Mouse (Mus musculus): Measurements from ENCODE around the gene Zfp872. TPM values are rescaled to one million over a fixed set of nuclear protein-coding genes. Genes with fewer than 3 reads are reported as not detected.
"Not testable (repeated sequence)": the region's sequence is repeated elsewhere in the genome, so short reads cannot be mapped to it uniquely, and the experiment has no call there.

Zfp872 gene
- total RNA-seq, 2 experiments from 2014 or later = 0.12 TPM

DNA sequence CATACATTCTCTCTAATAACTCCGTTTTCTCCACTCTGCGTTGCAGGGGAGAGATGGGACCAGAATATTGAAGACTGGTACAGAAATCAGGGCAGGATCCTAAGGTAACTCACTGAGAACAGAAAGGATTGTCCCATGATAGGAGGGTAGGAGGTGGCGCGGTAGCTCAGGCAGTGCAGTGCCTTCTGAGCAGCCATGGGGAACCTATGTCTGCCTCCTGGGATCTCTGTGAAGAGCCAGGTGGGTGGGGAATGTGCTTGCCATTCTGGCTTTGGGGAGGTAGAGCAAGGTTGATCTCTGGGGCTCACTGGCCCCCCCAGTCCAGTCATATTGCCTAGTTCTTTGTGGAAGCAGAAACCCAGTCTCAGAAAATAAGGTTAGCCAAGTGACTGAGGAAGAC is 20.1 kb upstream of the Zfp872 start:
- no peak for DNase-seq (ENCODE audit: low spot score in 2 of 2)

DNA sequence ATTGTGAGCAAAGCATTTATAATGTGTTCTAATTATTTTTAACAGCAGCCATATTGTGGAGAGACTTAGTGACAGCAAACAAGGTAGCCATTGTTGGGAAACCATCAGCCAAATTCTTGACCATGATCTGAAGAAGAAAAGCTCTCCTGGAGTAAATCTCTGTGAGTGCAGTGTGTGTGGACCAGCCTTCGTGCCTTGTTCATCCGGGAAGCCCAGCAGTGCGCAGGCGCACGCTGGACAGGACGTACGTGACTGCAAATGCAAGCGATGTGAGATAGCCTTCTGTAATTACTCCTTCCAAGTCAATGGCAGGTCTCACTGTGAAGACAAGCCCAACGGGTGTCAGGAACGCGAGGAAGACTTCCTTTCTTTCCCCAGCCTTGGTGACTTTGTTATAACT is 18.6 kb upstream of the Zfp872 start:
- no peak for DNase-seq (ENCODE audit: low spot score in 2 of 2)

- DNase-seq (ENCODE audit: low spot score in 2 of 2) = no peak
These were observed 15.6 kb upstream of the Zfp872 start for GRCm38 (mm10) chr9:22172318-22172717.

DNA sequence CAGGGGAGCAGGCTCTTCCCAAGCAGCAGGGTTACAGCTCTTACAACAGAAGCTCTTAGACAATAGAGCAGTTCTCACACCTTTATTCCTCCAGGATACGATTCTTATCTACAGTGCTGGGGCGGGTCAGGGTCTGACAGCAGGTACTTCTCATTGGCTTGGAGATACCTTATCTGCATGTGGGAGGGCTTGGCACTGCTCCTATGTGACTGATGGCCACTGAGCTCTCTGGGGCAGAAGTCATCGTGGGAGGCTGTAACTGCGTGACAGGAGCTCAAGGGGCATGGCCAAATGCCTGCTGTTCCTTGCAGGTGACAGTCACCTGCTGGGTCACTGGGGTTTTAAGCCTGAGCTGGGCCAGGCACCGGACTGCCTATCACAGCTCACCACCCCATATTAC is 8.5 kb downstream of the Zfp872 start:
- DNase-seq (ENCODE audit: low spot score in 2 of 2) = no peak

DNA sequence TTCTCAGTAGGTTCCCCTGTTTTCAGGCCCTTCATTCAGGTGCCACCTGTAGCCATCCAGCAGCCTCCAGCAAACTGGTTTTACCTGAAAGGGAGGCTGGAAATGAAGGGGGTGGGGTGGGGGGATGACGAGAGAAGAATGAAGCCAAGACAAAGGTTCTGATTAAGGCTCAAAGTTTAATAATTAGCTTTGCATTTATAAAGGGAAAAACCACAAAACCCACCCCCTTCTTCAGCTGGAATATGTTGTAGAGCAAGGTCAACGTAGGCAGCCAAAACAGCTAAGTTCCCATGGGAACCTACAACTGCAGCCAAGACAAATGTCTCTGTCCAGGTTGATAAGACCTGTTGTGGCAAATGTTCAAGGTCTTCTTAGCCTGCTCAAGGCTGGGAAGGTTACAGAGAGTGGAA is 25.9 kb downstream of the Zfp872 start:
- no peak for DNase-seq (ENCODE audit: low spot score in 2 of 2)

DNA sequence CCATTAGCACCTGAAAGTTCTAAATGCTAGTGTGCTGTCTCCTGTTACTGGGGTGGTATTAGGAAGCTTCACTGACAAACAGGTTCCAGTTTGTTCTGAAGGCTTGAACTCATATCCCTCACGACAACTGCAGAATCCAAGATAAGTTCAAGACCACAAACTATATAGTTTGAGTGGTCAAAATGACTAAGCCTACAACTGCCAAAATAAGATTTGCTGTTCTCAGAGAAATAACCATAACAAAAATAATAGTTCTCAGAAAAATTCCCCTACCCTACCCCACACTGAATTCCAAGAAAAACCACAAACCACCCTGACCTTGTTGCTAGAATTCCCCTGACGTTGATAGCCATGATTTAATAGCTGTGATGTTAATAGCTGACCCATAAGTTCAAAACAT is 26.7 kb downstream of the Zfp872 start:
- no peak for DNase-seq (ENCODE audit: low spot score in 2 of 2)

DNA sequence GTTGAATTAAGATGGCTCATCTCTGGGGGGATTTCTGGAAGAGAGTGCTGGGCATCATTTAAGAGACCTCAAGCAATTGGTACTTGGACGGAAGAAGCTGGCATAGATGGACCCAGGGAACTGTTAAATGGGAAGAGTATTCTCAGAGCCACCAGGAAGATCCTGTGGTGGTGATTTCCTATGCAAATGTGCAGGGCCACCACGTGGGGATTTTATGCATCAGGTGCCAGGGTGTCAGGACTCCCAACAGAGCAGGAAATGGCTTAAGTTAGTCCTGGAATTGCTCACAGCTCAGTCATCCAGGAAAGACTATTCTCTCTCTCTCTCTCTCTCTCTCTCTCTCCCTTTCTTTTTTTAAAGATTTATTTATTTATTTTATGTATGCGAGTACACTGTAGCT is 28.8 kb downstream of the Zfp872 start:
- no peak for DNase-seq (ENCODE audit: low spot score in 2 of 2)

GRCm38 (mm10) chr9:22217858-22218493 is 30.1 kb downstream of the Zfp872 start:
- DNase-seq (ENCODE audit: low spot score in 2 of 2) = no peak

DNA sequence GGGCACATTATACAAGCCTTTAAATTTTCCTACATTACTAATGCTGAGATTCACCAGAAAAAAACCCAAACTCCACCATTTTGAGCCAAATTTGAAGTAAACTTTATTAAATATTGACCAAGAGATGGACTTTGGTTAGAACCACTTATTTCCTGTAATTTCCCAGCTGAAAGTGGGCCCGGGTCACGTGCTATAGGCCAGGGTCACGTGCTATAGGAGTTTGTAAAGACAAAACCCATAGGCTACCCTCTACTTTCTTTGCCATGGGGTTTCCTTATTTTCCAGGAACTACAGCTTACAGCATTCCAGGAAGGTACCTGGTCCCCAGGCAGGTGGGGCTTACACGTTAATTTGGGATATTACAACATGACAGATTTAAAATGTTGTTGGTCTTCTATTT is 36.2 kb downstream of the Zfp872 start:
- DNase-seq (ENCODE audit: low spot score in 2 of 2) = no peak

GRCm38 (mm10) chr9:22224536-22225503 is 36.9 kb downstream of the Zfp872 start:
- DNase-seq (ENCODE audit: low spot score in 2 of 2) = peak in 1 of 2 experiments; percentile 28

GRCm38 (mm10) chr9:22225581-22226388 is 37.9 kb downstream of the Zfp872 start, which contains the start of gene Zfp809:
Gene Zfp809, plus strand, starts transcription at chr9:22225714.
- peak; percentile 100 for DNase-seq (ENCODE audit: low spot score in 2 of 2)

DNA sequence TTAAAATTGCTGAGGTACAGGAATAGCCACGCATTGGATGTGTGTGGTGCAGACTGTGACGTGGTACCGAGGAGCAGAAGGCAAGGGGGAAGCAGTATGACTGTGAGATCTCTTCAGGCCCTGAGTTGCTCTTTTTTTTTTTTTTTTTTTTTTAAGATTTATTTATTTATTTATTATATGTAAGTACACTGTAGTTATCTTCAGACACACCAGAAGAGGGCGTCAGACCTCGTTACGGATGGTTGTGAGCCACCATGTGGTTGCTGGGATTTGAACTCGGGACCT is 38.4 kb downstream of the Zfp872 start:
- not testable (repeated sequence) for DNase-seq (ENCODE audit: low spot score in 2 of 2)

DNA sequence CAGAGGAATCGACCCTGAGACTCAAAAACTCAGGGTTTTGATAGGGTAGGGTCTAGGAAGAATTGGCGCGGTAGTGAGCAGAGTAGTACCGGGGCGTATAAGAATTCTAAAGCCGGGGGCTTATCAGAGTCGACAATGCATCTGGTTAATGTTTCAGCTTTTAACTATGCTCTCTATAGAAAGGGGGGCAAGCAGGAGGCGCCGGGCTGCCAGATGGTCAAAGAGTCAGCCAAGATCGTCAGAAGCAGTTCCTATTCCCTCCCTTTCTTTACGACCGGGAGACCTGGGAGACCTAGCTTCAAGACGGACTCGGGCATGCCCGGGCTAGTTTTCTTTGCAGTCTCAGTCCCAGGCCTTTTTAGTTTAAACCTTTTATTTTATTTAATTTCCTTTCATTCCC is 39.0 kb downstream of the Zfp872 start:
- no peak for DNase-seq (ENCODE audit: low spot score in 2 of 2)

DNA sequence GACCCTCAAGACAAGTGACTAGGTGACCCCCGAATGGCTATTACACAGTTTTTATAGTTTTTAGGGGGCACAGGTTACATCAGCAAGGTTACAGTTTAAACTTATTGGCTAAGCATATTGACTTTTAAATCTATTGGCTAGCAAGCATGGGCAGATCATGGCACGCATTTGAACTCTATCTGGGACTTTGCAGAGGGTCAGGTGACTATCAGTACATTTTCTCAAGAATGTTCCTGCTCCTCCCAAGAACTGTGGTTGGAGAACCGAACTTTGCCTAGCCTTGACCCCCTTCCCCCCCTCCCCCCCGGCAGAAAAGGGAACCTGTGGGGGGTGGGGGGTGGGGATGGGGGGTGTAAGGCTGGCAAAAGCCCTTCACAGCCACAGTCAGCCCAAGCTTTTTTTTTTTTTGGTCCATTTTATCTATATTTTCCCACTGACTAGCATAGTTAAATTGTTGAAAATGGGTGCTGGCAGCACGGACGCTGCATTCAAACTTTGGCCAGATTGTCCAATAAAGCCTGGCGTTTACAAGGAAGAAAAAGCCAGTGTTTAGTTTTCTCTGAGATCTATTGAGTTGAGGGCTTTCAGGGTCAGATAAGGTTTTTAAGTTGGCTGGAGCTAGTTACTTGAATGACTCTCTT is 41.6 kb downstream of the Zfp872 start:
- DNase-seq (ENCODE audit: low spot score in 2 of 2) = no peak

GRCm38 (mm10) chr9:22230061-22230460 is 42.2 kb downstream of the Zfp872 start:
- no peak for DNase-seq (ENCODE audit: low spot score in 2 of 2)

DNA sequence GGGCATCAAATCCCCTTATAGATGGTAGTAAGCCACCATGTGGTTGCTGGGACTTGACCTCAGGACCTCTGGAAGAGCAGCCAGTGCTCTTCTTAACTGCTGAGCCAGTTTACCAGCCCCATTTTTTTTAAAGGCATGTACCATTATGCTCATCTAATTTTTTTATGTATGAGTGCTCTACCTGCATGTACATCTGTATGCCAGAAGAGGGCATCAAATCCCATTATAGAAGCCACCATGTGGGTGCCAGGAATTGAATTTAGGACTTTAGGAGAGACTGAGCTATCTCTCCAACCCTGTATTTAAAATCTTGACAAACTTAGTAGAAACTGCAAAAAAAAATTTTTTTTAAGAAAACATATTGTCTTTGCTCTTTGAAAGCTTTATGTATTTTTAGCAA is 42.7 kb downstream of the Zfp872 start:
- DNase-seq (ENCODE audit: low spot score in 2 of 2) = no peak

- DNase-seq (ENCODE audit: low spot score in 2 of 2) = no peak
These were observed 52.1 kb downstream of the Zfp872 start for GRCm38 (mm10) chr9:22240001-22240400.

DNA sequence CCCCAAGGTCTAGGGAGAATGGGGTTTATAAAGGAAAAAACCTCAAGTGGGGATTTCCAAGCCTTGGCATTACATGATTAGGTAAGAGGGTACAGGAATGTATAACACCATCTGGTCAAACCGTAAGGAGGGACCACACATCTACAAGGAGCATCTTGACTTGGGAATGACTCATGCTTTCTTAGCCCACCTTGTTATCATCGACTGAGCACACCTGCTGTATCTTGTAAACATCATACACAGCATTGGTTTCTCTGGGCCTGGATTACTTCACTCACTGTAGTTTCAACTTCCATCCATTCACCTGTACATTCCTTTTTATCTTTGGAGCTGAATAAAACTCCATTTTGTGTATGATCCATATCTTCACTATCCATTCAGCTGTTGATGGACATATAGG is 56.4 kb downstream of the Zfp872 start:
- DNase-seq (ENCODE audit: low spot score in 2 of 2) = no peak
